Mouse (Mus musculus) E14TG2a.4 (cell line): ENCODE results near the gene Rims4.

Experiments
- H3K27me3 ChIP-seq: 2 replicates; pipeline ENCODE4 v1.6.1; 2014; ENCODE audit warnings: low read length, control low read depth; ENCODE audit not compliant: insufficient read depth
- H3K36me3 ChIP-seq: 2 replicates; pipeline ENCODE4 v1.6.1; 2014; ENCODE audit warnings: low read length, control low read depth; ENCODE audit not compliant: insufficient read depth
- H3K4me1 ChIP-seq: replicated peaks from 2 replicates; pipeline ENCODE4 v1.6.1; 2014; ENCODE audit warnings: low read depth, low read length, control low read depth
- H3K4me3 ChIP-seq: replicated peaks from 2 replicates; pipeline ENCODE4 v1.5.1; 2014; ENCODE audit warnings: mild to moderate bottlenecking, low read length
- H3K9me3 ChIP-seq: 2 replicates; pipeline ENCODE4 v1.6.1; 2014; ENCODE audit warnings: low read length, control low read depth
- CTCF ChIP-seq: conservative IDR thresholded peaks from 2 replicates; pipeline ENCODE4 v1.5.1; 2014; ENCODE audit warnings: low read length
- NANOG ChIP-seq: IDR thresholded peaks from 2 replicates; pipeline ENCODE4 v1.6.1; 2014; ENCODE audit warnings: borderline replicate concordance, low read length, mixed read lengths
- POU5F1 ChIP-seq: IDR thresholded peaks from 2 replicates; pipeline ENCODE4 v1.6.1; 2014; ENCODE audit warnings: low read length, borderline replicate concordance

The Rims4 gene

DNA sequence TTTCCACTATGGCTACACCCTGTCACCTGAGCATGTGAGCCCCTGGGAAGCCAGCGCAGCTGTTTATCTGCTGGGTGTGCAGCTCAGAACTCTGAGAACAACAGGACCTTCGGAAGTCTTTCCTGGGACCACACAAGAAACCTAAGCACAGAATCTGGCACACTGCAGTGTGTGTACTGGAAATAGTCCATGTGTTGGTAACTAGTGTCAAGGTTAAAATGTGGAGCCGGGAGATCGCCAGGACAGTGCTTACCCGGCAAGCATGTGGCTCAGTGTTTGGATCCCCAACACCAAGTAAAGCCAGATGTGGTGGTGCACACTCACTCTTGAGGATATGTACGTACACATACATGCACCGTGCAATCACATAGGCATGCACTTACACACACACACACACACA is 17.4 kb downstream of the Rims4 start:
- H3K9me3 ChIP-seq = peaks cover 3% of the 10 kb centered on the region; the same call in 1 of the 2 replicates
- H3K4me3 ChIP-seq = no peak overlapping the region
- peaks cover 42% of the 10 kb centered on the region for H3K4me1 ChIP-seq
- no peaks in the 10 kb centered on the region for H3K36me3 ChIP-seq
- TF ChIP-seq POU5F1 (no peak), NANOG (no peak), CTCF (no peak)
- no peaks in the 10 kb centered on the region for H3K27me3 ChIP-seq

DNA sequence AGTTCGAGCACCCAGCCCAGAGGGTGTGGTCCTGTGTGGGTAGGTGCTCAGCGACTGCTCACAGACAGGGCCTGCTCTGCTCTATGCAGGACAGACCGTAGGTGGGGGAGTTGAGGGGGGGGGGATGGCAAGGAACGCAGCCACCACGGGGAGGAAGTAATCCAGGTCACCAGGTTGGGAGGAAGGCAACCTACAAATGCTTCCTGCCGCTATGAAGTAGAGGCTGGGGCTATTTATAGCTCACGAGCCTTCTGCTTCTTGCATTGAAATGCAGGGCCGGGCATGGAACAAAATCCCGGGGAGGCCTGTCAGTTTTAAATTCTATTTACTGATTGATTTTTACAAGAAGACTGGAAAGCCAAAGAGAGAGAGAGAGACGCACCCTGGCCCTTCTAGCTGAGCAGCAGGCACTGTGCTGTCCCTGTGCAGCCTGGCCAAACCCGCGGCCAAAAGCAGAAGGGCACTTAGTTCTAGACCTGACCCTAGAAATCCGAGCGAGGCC is 18.5 kb downstream of the Rims4 start:
- H3K36me3 ChIP-seq = no peaks in the 10 kb centered on the region
- peaks cover 51% of the 10 kb centered on the region for H3K4me1 ChIP-seq
- peak overlapping the region; percentile 62 for H3K4me3 ChIP-seq
- TF ChIP-seq NANOG = no peak
- no peak for TF ChIP-seq CTCF
- no peak for TF ChIP-seq POU5F1
- no peaks in the 10 kb centered on the region for H3K27me3 ChIP-seq
- peaks cover 3% of the 10 kb centered on the region; the same call in 1 of the 2 replicates for H3K9me3 ChIP-seq

DNA sequence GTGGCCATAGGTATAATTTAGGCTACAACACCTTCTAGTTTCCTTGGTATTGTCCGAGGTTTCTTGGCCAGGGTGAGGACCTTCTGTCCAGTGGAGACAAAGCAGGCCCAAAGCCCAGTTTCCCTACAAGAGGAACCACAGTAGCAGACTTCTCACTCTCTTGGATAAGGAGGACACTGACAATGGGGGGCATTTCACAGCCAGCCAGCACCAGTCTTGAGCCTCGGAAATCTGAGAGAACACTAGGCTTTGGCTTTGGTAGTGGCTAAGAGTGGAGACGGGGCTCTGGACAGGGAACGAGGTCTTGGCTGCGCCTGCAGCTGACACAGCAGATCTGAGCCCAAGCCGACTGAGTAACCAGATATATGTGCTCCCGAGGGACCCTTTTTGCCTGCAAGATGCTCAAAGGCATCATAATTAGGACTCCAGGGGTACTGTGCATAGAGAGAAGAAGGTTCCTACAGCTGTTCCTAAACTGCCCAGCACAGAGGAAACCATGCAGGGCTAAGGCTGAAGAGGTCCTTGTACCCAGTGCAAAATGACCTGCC is 20.4 kb downstream of the Rims4 start:
- Histone ChIP-seq H3K27me3 (no peaks in the 10 kb centered on the region), H3K4me3 (no peak overlapping the region), H3K9me3 (peaks cover 3% of the 10 kb centered on the region; the same call in 1 of the 2 replicates), H3K36me3 (no peaks in the 10 kb centered on the region), H3K4me1 (peaks cover 59% of the 10 kb centered on the region)
- TF ChIP-seq POU5F1 (no peak), NANOG (no peak), CTCF (no peak)

DNA sequence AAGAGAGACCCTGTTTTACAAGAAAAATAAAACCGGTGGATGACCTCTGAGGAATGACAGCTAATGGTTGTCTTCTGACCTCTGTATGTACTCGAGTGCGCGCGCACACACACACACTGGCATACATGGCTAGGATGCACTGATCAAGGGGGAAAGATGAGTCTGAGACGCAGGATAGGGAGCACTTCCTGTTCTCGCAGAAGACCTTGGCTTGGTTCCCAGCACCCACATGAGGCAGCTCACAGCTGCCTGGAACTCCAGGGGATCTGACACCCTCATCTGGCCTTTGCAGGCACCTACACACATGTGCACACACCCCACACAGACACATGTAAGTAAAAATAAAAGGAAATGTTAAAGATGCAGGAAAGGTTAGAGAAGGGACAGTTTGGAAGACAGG is 21.5 kb downstream of the Rims4 start:
- Histone ChIP-seq H3K36me3 (no peaks in the 10 kb centered on the region), H3K9me3 (peaks cover 3% of the 10 kb centered on the region; the same call in 1 of the 2 replicates), H3K4me3 (no peak overlapping the region), H3K27me3 (no peaks in the 10 kb centered on the region), H3K4me1 (peaks cover 63% of the 10 kb centered on the region)
- no peak for TF ChIP-seq CTCF
- TF ChIP-seq POU5F1 = no peak
- no peak for TF ChIP-seq NANOG

DNA sequence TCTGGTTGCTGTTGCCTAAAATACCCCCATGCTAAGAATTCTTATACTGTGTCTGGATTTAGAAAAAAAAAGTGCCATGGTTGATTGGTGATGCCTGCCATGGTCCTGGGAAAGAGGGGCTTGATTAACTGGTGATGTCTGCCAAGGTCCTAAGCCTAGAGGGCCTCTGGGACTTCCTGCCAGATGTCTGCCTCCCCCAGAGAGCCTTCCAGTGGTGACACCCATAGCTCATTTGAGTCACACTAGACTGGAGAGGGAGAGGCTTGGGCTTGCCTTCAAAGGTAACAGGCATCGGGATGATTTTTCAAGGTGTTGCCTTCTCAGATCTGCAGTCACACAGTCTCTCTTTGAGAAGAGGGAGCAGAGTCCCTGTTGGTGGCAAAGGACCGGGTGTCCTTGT is 23.3 kb downstream of the Rims4 start:
- H3K9me3 ChIP-seq = peaks cover 3% of the 10 kb centered on the region; the same call in 1 of the 2 replicates
- TF ChIP-seq NANOG = no peak
- TF ChIP-seq CTCF = no peak
- no peak for TF ChIP-seq POU5F1
- peaks cover 72% of the 10 kb centered on the region for H3K4me1 ChIP-seq
- no peaks in the 10 kb centered on the region for H3K36me3 ChIP-seq
- H3K27me3 ChIP-seq = no peaks in the 10 kb centered on the region
- H3K4me3 ChIP-seq = peak overlapping the region; percentile 33

DNA sequence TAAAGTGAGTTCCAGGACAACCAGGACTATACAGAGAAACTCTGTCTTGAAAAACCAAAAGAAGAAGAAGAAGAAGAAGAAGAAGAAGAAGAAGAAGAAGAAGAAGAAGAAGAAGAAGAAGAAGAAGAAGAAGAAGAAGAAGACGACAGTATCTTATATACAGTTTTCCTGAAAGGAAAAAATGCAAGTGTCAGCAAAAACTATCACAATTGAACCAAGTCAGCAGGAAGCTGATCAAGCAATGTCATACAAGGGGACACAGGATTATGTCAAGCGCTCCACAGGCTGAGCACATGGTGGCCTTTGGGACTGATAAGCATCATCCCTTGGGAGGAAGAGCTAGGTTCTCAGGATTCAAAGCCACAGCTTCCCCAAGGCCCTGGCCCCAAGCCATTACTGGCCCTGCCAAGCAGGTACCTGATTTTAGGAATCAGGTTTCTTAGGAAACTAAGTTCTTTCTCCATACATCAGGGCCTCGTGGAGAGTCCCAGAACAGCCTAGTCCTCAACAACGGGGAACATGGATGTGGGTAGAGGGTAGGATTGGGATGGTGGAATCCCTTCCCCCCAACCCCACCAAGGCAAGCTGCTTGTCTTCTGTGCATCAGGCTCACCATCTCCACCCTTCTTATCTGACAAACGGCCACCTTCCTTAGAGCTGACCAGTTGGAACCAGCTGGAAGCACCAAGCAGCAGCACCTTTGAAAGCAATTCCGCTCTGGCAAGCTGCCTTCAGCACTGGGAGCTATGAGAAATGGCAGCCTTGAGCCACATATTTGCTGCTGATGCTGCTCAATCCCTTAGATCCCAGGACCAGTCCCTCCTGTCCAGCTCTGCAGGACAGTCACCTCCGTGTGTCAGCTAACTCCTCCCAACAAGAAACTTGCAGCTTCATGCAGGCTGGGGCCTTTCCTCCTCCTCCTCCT is 24.8 kb downstream of the Rims4 start:
- H3K4me1 ChIP-seq = peaks cover 74% of the 10 kb centered on the region
- H3K27me3 ChIP-seq = no peaks in the 10 kb centered on the region
- TF ChIP-seq CTCF = no peak
- no peak for TF ChIP-seq NANOG
- no peaks in the 10 kb centered on the region for H3K36me3 ChIP-seq
- H3K9me3 ChIP-seq = no peaks in the 10 kb centered on the region
- no peak overlapping the region for H3K4me3 ChIP-seq

DNA sequence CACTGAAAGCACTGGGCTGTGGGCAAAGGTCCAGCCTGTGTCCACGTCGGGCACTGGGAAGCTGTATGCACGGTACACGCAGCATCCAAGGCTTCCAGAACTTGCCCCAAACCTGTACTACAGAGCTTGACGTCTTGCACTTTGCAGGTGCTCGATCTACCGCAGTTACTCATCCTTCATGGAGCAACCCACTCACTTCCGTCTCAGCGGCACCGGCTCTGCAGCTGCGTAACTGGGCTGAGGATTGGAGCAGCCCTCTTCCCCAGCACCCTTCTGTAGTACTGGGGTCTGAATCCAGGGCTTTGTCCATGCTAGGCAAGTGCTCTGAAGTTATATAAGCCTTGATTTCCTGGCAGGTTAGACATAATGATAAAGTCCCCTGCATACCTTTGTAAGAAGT is 27.2 kb downstream of the Rims4 start:
- H3K4me3 ChIP-seq = peak overlapping the region; percentile 48
- H3K36me3 ChIP-seq = no peaks in the 10 kb centered on the region
- no peaks in the 10 kb centered on the region for H3K9me3 ChIP-seq
- TF ChIP-seq CTCF (no peak), POU5F1 (no peak), NANOG (no peak)
- H3K27me3 ChIP-seq = no peaks in the 10 kb centered on the region
- peaks cover 63% of the 10 kb centered on the region for H3K4me1 ChIP-seq

DNA sequence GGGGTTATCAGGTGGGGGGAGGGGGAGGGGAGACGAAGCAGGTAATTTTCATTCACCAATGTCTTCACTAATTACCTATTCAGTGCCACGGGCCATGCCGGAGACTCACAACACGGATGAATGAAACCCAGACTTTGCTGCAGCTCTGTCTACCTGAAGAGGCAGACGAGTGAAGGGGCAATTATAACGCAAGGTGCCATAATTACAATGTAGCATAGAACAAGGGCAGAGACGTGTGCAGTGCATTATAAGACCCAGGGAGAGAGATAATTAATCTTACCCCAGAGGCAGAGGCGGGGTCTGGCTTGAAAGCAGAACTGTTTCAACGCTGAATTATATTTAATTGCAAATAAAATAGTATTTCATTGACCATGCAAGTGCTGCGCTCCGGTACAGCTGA is 27.9 kb downstream of the Rims4 start:
- H3K36me3 ChIP-seq = no peaks in the 10 kb centered on the region
- peaks cover 56% of the 10 kb centered on the region for H3K4me1 ChIP-seq
- peak overlapping the region; percentile 48; the same call in 1 of the 2 replicates for H3K4me3 ChIP-seq
- TF ChIP-seq NANOG = no peak
- TF ChIP-seq POU5F1 = no peak
- TF ChIP-seq CTCF = no peak
- H3K9me3 ChIP-seq = no peaks in the 10 kb centered on the region
- no peaks in the 10 kb centered on the region for H3K27me3 ChIP-seq

DNA sequence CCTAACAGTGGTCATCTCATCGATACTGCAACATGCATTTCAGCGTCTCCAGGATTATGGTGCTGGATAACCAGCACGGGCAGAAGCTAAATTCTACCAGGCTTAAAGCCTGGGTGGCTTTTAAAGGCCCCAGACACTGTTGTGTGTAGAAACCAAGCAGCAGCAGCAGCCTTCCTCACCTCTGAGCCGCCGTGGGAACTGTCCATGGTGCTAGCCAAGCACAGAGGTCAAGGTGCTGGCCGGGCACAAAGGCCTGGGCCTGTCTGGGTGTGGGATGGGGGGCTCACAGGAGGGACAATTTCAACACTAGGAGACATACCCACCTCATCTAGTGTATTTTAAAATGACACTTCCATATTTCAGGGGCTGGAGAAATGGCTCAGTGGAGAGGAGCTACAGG is 29.1 kb downstream of the Rims4 start:
- Histone ChIP-seq H3K4me1 (peaks cover 51% of the 10 kb centered on the region), H3K9me3 (no peaks in the 10 kb centered on the region), H3K4me3 (no peak overlapping the region), H3K27me3 (no peaks in the 10 kb centered on the region; the same call in 1 of the 2 replicates), H3K36me3 (no peaks in the 10 kb centered on the region)
- no peak for TF ChIP-seq NANOG
- TF ChIP-seq POU5F1 = no peak
- TF ChIP-seq CTCF = no peak
